Mouse (Mus musculus): ENCODE data around the gene Immp2l.

- TF ChIP-seq POLR2A (IDR thresholded peaks at IDR 0.05; ENCODE audit: low read depth, low read length) (no peak), CTCF (IDR thresholded peaks at IDR 0.05; ENCODE audit: extremely low read depth, insufficient read length, insufficient replicate concordance, low read depth, low read length) (no peak)
Measured at GRCm38 (mm10) chr12:41054006-41054791, 30.3 kb downstream of the Immp2l start.

Measured in small intestine, adult 2 months (tissue).